Mouse (Mus musculus) right cerebral cortex, postnatal 25 days (tissue): ENCODE data around the gene Arhgap45.

Experiments used
- DNase-seq: peaks from one replicate; pipeline ENCODE4 v3.0.0; 2022

Arhgap45 gene

GRCm38 (mm10) chr10:80063104-80063503 lies 46.7 kb downstream of the Arhgap45 start:
- no peak for DNase-seq

GRCm38 (mm10) chr10:80063877-80064650 lies 47.6 kb downstream of the Arhgap45 start:
- DNase-seq: no peak

- DNase-seq: no peak
These were observed 52.8 kb downstream of the Arhgap45 start for GRCm38 (mm10) chr10:80069251-80069650.

GRCm38 (mm10) chr10:80069948-80070450 lies 53.5 kb downstream of the Arhgap45 start:
- DNase-seq: no peak

- peak; percentile 61 for DNase-seq
These were observed 54.5 kb downstream of the Arhgap45 start for GRCm38 (mm10) chr10:80070837-80071515.

GRCm38 (mm10) chr10:80071516-80071900 lies 55.1 kb downstream of the Arhgap45 start:
- no peak for DNase-seq

- no peak for DNase-seq
These were observed 56.4 kb downstream of the Arhgap45 start for GRCm38 (mm10) chr10:80072623-80073489.

GRCm38 (mm10) chr10:80074813-80075601 lies 58.6 kb downstream of the Arhgap45 start:
- peak; percentile 42 for DNase-seq

GRCm38 (mm10) chr10:80075924-80076323 lies 59.5 kb downstream of the Arhgap45 start:
- no peak for DNase-seq

- DNase-seq: no peak
These were observed 59.9 kb downstream of the Arhgap45 start for GRCm38 (mm10) chr10:80076386-80076785.

GRCm38 (mm10) chr10:80077312-80077711 lies 60.9 kb downstream of the Arhgap45 start:
- no peak for DNase-seq

- DNase-seq: no peak
These were observed 61.9 kb downstream of the Arhgap45 start for GRCm38 (mm10) chr10:80078366-80078765.

GRCm38 (mm10) chr10:80080396-80081070 lies 64.1 kb downstream of the Arhgap45 start:
- no peak for DNase-seq
